Mouse (Mus musculus): ENCODE measurements around the gene Rflnb. TPM values are rescaled to one million over a fixed set of nuclear protein-coding genes. Genes with fewer than 3 reads are reported as not detected.

The Rflnb gene
- polyA plus RNA-seq (2014; fragmentation: Illumina TruSeq; extraction: RNeasy Lipid Tissue Mini Kit (QIAGEN cat#74804); ENCODE audit: low read depth, low replicate concordance), result 0.48 TPM

GRCm38 (mm10) chr11:76027139-76028071 is at the start of gene Rflnb:
TSS of gene Rflnb (minus strand) at chr11:76027782.

DNA sequence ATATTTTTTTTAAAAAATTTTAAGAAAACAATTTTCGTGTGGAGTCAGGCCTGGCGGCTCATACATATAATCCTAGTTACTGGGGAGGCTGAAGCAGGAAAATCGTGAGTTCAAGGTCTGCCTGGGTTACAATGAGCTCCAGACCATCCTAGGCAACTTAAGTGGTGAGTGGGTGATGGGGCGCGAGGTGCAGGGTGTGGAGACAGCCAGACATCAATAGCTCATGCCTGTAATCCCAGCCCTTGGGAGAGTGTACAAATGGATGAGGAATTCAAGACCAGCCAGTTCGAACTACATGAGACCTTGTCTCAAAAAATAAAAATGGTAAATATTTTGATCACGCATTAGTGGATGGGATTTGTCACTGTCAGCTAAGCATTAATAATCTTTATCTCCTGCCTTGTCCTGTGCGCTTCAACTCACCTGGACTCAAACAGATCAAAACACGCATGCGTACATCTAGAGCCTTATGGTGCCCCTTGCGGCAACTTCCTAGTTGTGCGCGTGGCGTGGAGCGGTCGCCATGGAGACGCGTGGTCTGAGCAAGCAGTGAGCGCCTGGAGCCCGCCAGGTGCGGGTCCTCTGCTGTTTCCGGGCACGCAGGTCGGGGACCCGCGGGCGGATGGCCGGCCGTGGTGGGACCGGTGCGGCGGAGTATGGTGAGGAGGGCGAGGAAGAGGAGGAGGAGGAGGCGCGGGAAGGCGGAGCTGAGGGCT is 28.0 kb downstream of the Rflnb start, which contains the start of gene 1700016K19Rik:
TSS of gene 1700016K19Rik (plus strand) at position 473 of the 716 bp plus-strand sequence.

Other genes with a start within 250 kb of the Rflnb start
- not detected for gene Doc2b, start 231.7 kb downstream of the Rflnb start, polyA plus RNA-seq (2014; fragmentation: Illumina TruSeq; extraction: RNeasy Lipid Tissue Mini Kit (QIAGEN cat#74804); ENCODE audit: low read depth, low replicate concordance)
- gene Rph3al, start 89.4 kb downstream of the Rflnb start, polyA plus RNA-seq (2014; fragmentation: Illumina TruSeq; extraction: RNeasy Lipid Tissue Mini Kit (QIAGEN cat#74804); ENCODE audit: low read depth, low replicate concordance), result 0.24 TPM
- gene 1700016K19Rik, start 27.9 kb downstream of the Rflnb start, polyA plus RNA-seq (2014; fragmentation: Illumina TruSeq; extraction: RNeasy Lipid Tissue Mini Kit (QIAGEN cat#74804); ENCODE audit: low read depth, low replicate concordance), result not detected
- 21.9 TPM for gene Vps53, start 151.9 kb upstream of the Rflnb start, polyA plus RNA-seq (2014; fragmentation: Illumina TruSeq; extraction: RNeasy Lipid Tissue Mini Kit (QIAGEN cat#74804); ENCODE audit: low read depth, low replicate concordance)
- 2.6 TPM for gene Fam57a, start 151.9 kb upstream of the Rflnb start, polyA plus RNA-seq (2014; fragmentation: Illumina TruSeq; extraction: RNeasy Lipid Tissue Mini Kit (QIAGEN cat#74804); ENCODE audit: low read depth, low replicate concordance)
- not detected for gene Dbil5, start 189.8 kb upstream of the Rflnb start, polyA plus RNA-seq (2014; fragmentation: Illumina TruSeq; extraction: RNeasy Lipid Tissue Mini Kit (QIAGEN cat#74804); ENCODE audit: low read depth, low replicate concordance)
- gene Gemin4, start 189.9 kb upstream of the Rflnb start, polyA plus RNA-seq (2014; fragmentation: Illumina TruSeq; extraction: RNeasy Lipid Tissue Mini Kit (QIAGEN cat#74804); ENCODE audit: low read depth, low replicate concordance), result not detected
- 2.3 TPM for gene Mrm3, start 215.9 kb upstream of the Rflnb start, polyA plus RNA-seq (2014; fragmentation: Illumina TruSeq; extraction: RNeasy Lipid Tissue Mini Kit (QIAGEN cat#74804); ENCODE audit: low read depth, low replicate concordance)
- gene Glod4, start 215.9 kb upstream of the Rflnb start, polyA plus RNA-seq (2014; fragmentation: Illumina TruSeq; extraction: RNeasy Lipid Tissue Mini Kit (QIAGEN cat#74804); ENCODE audit: low read depth, low replicate concordance), result 78.1 TPM